Mouse (Mus musculus) small intestine, adult 2 months (tissue): ENCODE measurements around the gene Slc25a20.

ENCODE experiments used
- CTCF ChIP-seq: fragments of 200-500 bp; IDR thresholded peaks from 2 replicates; pipeline ENCODE4 v1.5.1; 2012; ENCODE audit warnings: low read depth, mild to moderate bottlenecking, control low read depth, inconsistent platforms, low read length, moderate library complexity, mixed read lengths; ENCODE audit not compliant: insufficient replicate concordance, insufficient read length; ENCODE audit errors: extremely low read depth
- POLR2A ChIP-seq: fragments of 200-500 bp; IDR thresholded peaks from 2 replicates; pipeline ENCODE4 v1.6.1; 2012; ENCODE audit warnings: low read depth, mild to moderate bottlenecking, control low read depth, inconsistent platforms, low read length, moderate library complexity

DNA sequence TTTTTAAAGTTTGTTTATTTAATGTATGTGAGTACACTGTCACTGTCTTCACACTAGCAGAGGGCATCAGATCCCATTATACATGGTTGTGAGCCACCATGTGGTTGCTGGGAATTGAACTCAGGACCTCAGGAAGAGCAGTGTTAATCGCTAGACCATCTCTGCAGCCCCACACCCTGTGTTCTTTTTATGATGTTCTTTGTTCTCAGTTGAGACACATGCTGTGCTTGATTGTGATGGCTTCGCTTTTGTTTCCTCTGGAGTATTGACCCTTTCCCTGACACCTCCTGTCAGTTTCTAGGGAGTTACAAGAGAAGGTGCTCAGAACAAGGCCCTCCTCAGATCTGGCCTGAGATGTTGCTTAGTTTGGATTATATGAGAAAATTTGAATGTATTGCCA lies 61.9 kb downstream of the Slc25a20 start:
- TF ChIP-seq CTCF (no peak), POLR2A (no peak)
